In the genomic region with DNA sequence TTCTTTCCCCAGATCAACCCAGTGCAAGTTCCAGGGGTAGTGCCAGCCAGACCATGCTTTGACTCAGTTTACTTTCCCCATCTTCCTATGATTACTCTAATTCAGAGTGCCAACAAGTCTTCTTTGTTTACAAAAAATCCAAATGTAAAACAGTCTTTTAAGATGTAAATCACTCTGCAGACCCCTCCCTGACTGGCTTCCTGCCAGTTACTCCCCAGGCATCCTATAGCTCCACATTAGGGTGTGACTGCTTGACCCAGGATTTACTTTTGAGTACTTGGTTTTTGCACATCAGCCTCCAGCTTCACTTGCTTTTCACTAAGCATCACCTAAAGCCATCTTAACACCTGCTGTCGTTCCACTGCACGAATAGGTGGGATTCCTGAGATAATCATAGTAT, we compare ENCODE assay signal across 20 mouse cellular contexts.
"Had no signal": no experiment of that assay in that cellular context is flagged by ENCODE, and none has a peak within 500 bp of the region (broad histone marks: within the 10 kb centered on the region; RNA-seq: fewer than 3 reads in every experiment).

No protein-coding gene starts in this region.

- H3K4me2 ChIP-seq: limb, embryonic 12.5 days; limb, embryonic 15.5 days; liver, embryonic 11.5 days; lung, embryonic 14.5 days; midbrain, embryonic 13.5 days; neural tube, embryonic 12.5 days; neural tube, embryonic 15.5 days had no signal

- H3K27me3 ChIP-seq: limb, embryonic 12.5 days; limb, embryonic 15.5 days; midbrain, embryonic 13.5 days; neural tube, embryonic 12.5 days; neural tube, embryonic 15.5 days had no signal

- H3K9me3 ChIP-seq: limb, embryonic 12.5 days; limb, embryonic 15.5 days; midbrain, embryonic 13.5 days; neural tube, embryonic 12.5 days; neural tube, embryonic 15.5 days had no signal

- H3K36me3 ChIP-seq: limb, embryonic 12.5 days; limb, embryonic 15.5 days; midbrain, embryonic 13.5 days; neural tube, embryonic 12.5 days; neural tube, embryonic 15.5 days had no signal

- H3K9ac ChIP-seq: limb, embryonic 12.5 days; limb, embryonic 15.5 days; liver, embryonic 14.5 days; liver, postnatal 0 days; lung, embryonic 14.5 days; midbrain, embryonic 13.5 days; neural tube, embryonic 12.5 days; neural tube, embryonic 15.5 days had no signal

- H3K4me1 ChIP-seq: limb, embryonic 12.5 days; limb, embryonic 15.5 days; neural tube, embryonic 12.5 days; neural tube, embryonic 15.5 days had no signal

- ATAC-seq: liver, postnatal 0 days; lung, postnatal 0 days; midbrain, embryonic 13.5 days had no signal

- DNase-seq: kidney, adult 9 months; kidney, postnatal 14 days; kidney, postnatal 4 days; left cerebral cortex, postnatal 4 days; liver, postnatal 0 days; lung, embryonic 14.5 days; right cerebral cortex, adult 18-20 months; right cerebral cortex, postnatal 14 days; spleen, adult 18-20 months; thymus, adult 18-20 months; thymus, postnatal 36 days had no signal

- H3K27ac ChIP-seq: limb, embryonic 12.5 days; limb, embryonic 15.5 days; liver, embryonic 14.5 days; macrophage; midbrain, embryonic 13.5 days; neural tube, embryonic 12.5 days; neural tube, embryonic 15.5 days had no signal

- H3K4me3 ChIP-seq: limb, embryonic 12.5 days; limb, embryonic 15.5 days; midbrain, embryonic 13.5 days; neural tube, embryonic 12.5 days; neural tube, embryonic 15.5 days had no signal
